Comparison of ENCODE assay signal across 10 mouse cellular contexts in the genomic region with DNA sequence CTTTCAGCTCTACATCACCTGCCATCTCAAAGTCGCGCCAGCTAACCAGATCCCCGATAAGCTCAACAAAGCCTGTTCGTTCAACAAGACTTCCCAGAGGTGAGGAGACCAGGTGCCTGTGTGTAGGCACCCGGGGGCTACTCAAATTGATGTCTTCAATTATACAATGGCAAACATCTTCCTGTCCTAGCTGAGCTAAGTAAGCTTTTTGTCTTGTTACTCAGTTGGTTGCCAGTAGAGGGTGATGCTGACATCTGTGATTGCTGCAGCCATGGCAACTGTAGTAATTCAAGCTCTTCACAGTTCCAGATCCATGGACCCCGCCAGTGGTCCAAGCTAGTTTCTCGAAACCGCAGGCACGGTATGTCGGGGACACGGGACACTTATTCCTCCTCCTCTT. TPM values are rescaled to one million over a fixed set of nuclear protein-coding genes. Genes with fewer than 3 reads are reported as not detected.
A peak's percentile ranks its signal among the peaks of the same experiment; 100 is the strongest.
DNase-seq lines count a peak whose midpoint lies in the region; ATAC-seq and TF ChIP-seq lines count a peak whose summit lies in the region.
"Had no signal": no experiment of that assay in that cellular context is flagged by ENCODE, and none has a peak within 500 bp of the region (broad histone marks: within the 10 kb centered on the region; RNA-seq: fewer than 3 reads in every experiment).

No protein-coding gene starts in this region.

- ATAC-seq in megakaryocyte-erythroid progenitor cell, adult 5-6 weeks (replicated peaks; ENCODE audit: low FRiP score, low TSS enrichment, poor library complexity, severe bottlenecking): no peak; the same call in 1 of the 2 replicates

- DNase-seq in embryo, embryonic 10 days (ENCODE audit: low spot score): peak; percentile 51
- no peak for DNase-seq in embryo, embryonic 9.5 days (ENCODE audit: extremely low spot score)
- peak; percentile 35 to 61 for DNase-seq in layer of hippocampus, postnatal 14 days (ENCODE audit: low spot score in 2 of 2)
- DNase-seq in layer of hippocampus, adult 9-10 months (ENCODE audit: low spot score): no peak
- peak; percentile 58 for DNase-seq in A20 (ENCODE audit: low read depth, low spot score)
- DNase-seq in brain, embryonic 14.5 days (ENCODE audit: low read depth): peak; percentile 63
- DNase-seq in yolk sac, embryonic 10.5 days (ENCODE audit: low spot score): no peak

- TF ChIP-seq POLR2A in brain, embryonic 14.5 days (IDR thresholded peaks at IDR 0.05; ENCODE audit: borderline replicate concordance, extremely low read depth, insufficient read depth, insufficient read length, poor library complexity, severe bottlenecking): no peak

- TF ChIP-seq CTCF in brain, embryonic 14.5 days (IDR thresholded peaks at IDR 0.05; ENCODE audit: borderline replicate concordance, extremely low read depth, insufficient read depth, insufficient read length): peak; percentile 33; the same call in 1 of the 2 replicates

RNA-seq across cellular contexts. Expression of gene Zp3, which starts 7.3 kb away (rescaled TPM):
- total RNA-seq in layer of hippocampus, postnatal 14 days (2021): not detected
- 0.18 and 0.21 TPM in 2 replicates for polyA plus RNA-seq in brain, embryonic 14.5 days (2012; rRNA removed)
- not detected in 2 replicates for total RNA-seq in megakaryocyte-erythroid progenitor cell, adult 5-6 weeks (2014; fragmentation: Nextera tagmentation)
- total RNA-seq in megakaryocyte-erythroid progenitor cell, adult 5-6 weeks (2017): not detected in 2 replicates
- total RNA-seq: neutrophil, adult 5-6 weeks had no signal
- polyA plus RNA-seq: large intestine, adult 2 months had no signal

RNA-seq across cellular contexts. Expression of gene Dtx2, which starts 7.4 kb away (rescaled TPM):
- 1 to 10 TPM; 9.1 to 9.5 TPM for total RNA-seq in layer of hippocampus, postnatal 14 days (2021)
- 26.7 and 28.4 TPM in 2 replicates for polyA plus RNA-seq in brain, embryonic 14.5 days (2012; rRNA removed)
- total RNA-seq in megakaryocyte-erythroid progenitor cell, adult 5-6 weeks (2014; fragmentation: Nextera tagmentation): 5.6 and 22.1 TPM in 2 replicates
- total RNA-seq in megakaryocyte-erythroid progenitor cell, adult 5-6 weeks (2017): 2.3 and 4.2 TPM in 2 replicates

RNA-seq across cellular contexts. Expression of gene Ssc4d, which starts 12.9 kb away (rescaled TPM):
- total RNA-seq in layer of hippocampus, postnatal 14 days (2021): 1 to 10 TPM; 1.7 to 2.0 TPM
- 2.1 and 5.1 TPM in 2 replicates for polyA plus RNA-seq in brain, embryonic 14.5 days (2012; rRNA removed)
- 1.7 and 3.2 TPM in 2 replicates for total RNA-seq in megakaryocyte-erythroid progenitor cell, adult 5-6 weeks (2014; fragmentation: Nextera tagmentation)
- 3.5 TPM in 1 of 2 replicates, not detected in the other for total RNA-seq in megakaryocyte-erythroid progenitor cell, adult 5-6 weeks (2017)

RNA-seq across cellular contexts. Expression of gene Upk3b, which starts 51.0 kb away (rescaled TPM):
- total RNA-seq in layer of hippocampus, postnatal 14 days (2021): not detected
- 0.06 and 0.11 TPM in 2 replicates for polyA plus RNA-seq in brain, embryonic 14.5 days (2012; rRNA removed)
- not detected in 2 replicates for total RNA-seq in megakaryocyte-erythroid progenitor cell, adult 5-6 weeks (2014; fragmentation: Nextera tagmentation)
- not detected in 2 replicates for total RNA-seq in megakaryocyte-erythroid progenitor cell, adult 5-6 weeks (2017)
- total RNA-seq: neutrophil, adult 5-6 weeks had no signal

RNA-seq across cellular contexts. Expression of gene Ywhag, which starts 52.8 kb away (rescaled TPM):
- 1,000 to 10,000 TPM; 1,522 to 1,558 TPM for total RNA-seq in layer of hippocampus, postnatal 14 days (2021)
- polyA plus RNA-seq in brain, embryonic 14.5 days (2012; rRNA removed): 258 and 495 TPM in 2 replicates
- total RNA-seq in megakaryocyte-erythroid progenitor cell, adult 5-6 weeks (2014; fragmentation: Nextera tagmentation): 125 and 138 TPM in 2 replicates
- total RNA-seq in megakaryocyte-erythroid progenitor cell, adult 5-6 weeks (2017): 88.3 and 92.5 TPM in 2 replicates

Comparison
In these comparisons a context has a peak if more than half of its experiments do, and no peak if none do; other contexts are left out.
1. DNase-seq: peak in embryo, embryonic 10 days (single experiment), layer of hippocampus, postnatal 14 days (2 of 2), A20 (single experiment) and brain, embryonic 14.5 days (single experiment); none in embryo, embryonic 9.5 days (single experiment), layer of hippocampus, adult 9-10 months (single experiment) and yolk sac, embryonic 10.5 days (single experiment).